Mouse (Mus musculus) lung, embryonic 16.5 days (tissue): ENCODE measurements around the gene Icam2. TPM values are rescaled to one million over a fixed set of nuclear protein-coding genes. Genes with fewer than 3 reads are reported as not detected.

ENCODE experiments used
- ATAC-seq: fragments of 200-750 bp; cut with Nextera tagmentation; 2 replicates; pipeline ENCODE4 v1.8.0; 2017; ENCODE audit warnings: low read depth, mild to moderate bottlenecking, moderate library complexity
- H3K27ac ChIP-seq: fragments of 300-500 bp; sonication (generic); 2 replicates; pipeline ENCODE4 v1.5.1; 2014; ENCODE audit warnings: mild to moderate bottlenecking, control low read depth, low read length
- H3K27me3 ChIP-seq: fragments of 300-500 bp; sonication (generic); 2 replicates; pipeline ENCODE4 v1.6.1; 2014; ENCODE audit warnings: low read depth, low read length, mixed read lengths; ENCODE audit not compliant: control insufficient read depth, insufficient read depth
- H3K36me3 ChIP-seq: fragments of 300-500 bp; sonication (generic); 2 replicates; pipeline ENCODE4 v1.6.1; 2014; ENCODE audit warnings: low read length; ENCODE audit not compliant: control insufficient read depth, insufficient read depth
- H3K4me1 ChIP-seq: fragments of 300-500 bp; sonication (generic); replicated peaks from 2 replicates; pipeline ENCODE4 v1.6.1; 2014; ENCODE audit warnings: low read length, mixed read lengths; ENCODE audit not compliant: control insufficient read depth, insufficient read depth
- H3K4me2 ChIP-seq: fragments of 300-500 bp; sonication (generic); 2 replicates; pipeline ENCODE4 v1.6.1; 2014; ENCODE audit warnings: low read depth, low read length, control low read depth
- H3K4me3 ChIP-seq: fragments of 300-500 bp; sonication (generic); 2 replicates; pipeline ENCODE4 v1.5.1; 2014; ENCODE audit warnings: mild to moderate bottlenecking, low read length, control low read depth
- H3K9ac ChIP-seq: fragments of 300-500 bp; sonication (generic); 2 replicates; pipeline ENCODE4 v1.6.1; 2014; ENCODE audit warnings: low read length, control low read depth
- H3K9me3 ChIP-seq: fragments of 300-500 bp; sonication (generic); 2 replicates; pipeline ENCODE4 v1.6.1; 2016; ENCODE audit warnings: low read length; ENCODE audit not compliant: control insufficient read depth
- WGBS: fragments of 180-500 bp; shearing (Covaris S2); extraction: QIAGEN DNeasy Blood & Tissue Kit; methylation state at CpG from one replicate; pipeline ENCODE4 v1.1.7; 2014; 5-methylcytosine and 5-hydroxymethylcytosine counted together
- polyA plus RNA-seq: library from polyadenylated mRNA; unstranded; fragments of >200 nt; fragmentation: Nextera tagmentation; extraction: Ambion mirVana; gene quantifications from 2 replicates; pipeline ENCODE4 v1.2.1, GENCODE M21; 2015

The Icam2 gene
- polyA plus RNA-seq, 1 experiment from 2014 or later, result 108 TPM

- Histone ChIP-seq H3K36me3 (no peaks in the 10 kb centered on the region), H3K27ac (no peak overlapping the region), H3K9ac (peak overlapping the region; percentile 52; the same call in 1 of the 2 replicates), H3K27me3 (no peaks in the 10 kb centered on the region), H3K9me3 (no peaks in the 10 kb centered on the region), H3K4me2 (peak overlapping the region; percentile 26), H3K4me1 (peaks cover 18% of the 10 kb centered on the region), H3K4me3 (no peak overlapping the region)
- ATAC-seq, result peak; percentile 72
- WGBS, result 6% methylated on average over 11 of the region's 11 CpGs
These were observed 23.2 kb downstream of the Icam2 start for GRCm38 (mm10) chr11:106364712-106365111.

- no peaks in the 10 kb centered on the region for H3K36me3 ChIP-seq
- 31% methylated on average over 5 of the region's 5 CpGs for WGBS
- peaks cover 6% of the 10 kb centered on the region for H3K4me1 ChIP-seq
- H3K4me2 ChIP-seq, result no peak overlapping the region
- no peaks in the 10 kb centered on the region for H3K9me3 ChIP-seq
- H3K4me3 ChIP-seq, result no peak overlapping the region
- H3K27ac ChIP-seq, result no peak overlapping the region
- H3K9ac ChIP-seq, result no peak overlapping the region
- ATAC-seq, result no peak
- H3K27me3 ChIP-seq, result no peaks in the 10 kb centered on the region
These were observed 28.5 kb downstream of the Icam2 start for GRCm38 (mm10) chr11:106359350-106359749.

GRCm38 (mm10) chr11:106355382-106356128, 32.3 kb downstream of the Icam2 start:
- Histone ChIP-seq H3K4me1 (peaks cover 6% of the 10 kb centered on the region), H3K4me2 (no peak overlapping the region), H3K4me3 (no peak overlapping the region), H3K36me3 (no peaks in the 10 kb centered on the region), H3K9ac (0 out of 2 replicates have a peak overlapping the region, but pooled peaks have one; percentile 14), H3K27ac (no peak overlapping the region), H3K9me3 (no peaks in the 10 kb centered on the region), H3K27me3 (no peaks in the 10 kb centered on the region)
- ATAC-seq, result peak; percentile 43; the same call in 1 of the 2 replicates
- 43% methylated on average over 19 of the region's 19 CpGs for WGBS

GRCm38 (mm10) chr11:106354181-106354580, 33.7 kb downstream of the Icam2 start:
- Histone ChIP-seq H3K4me2 (no peak overlapping the region), H3K36me3 (no peaks in the 10 kb centered on the region), H3K27me3 (no peaks in the 10 kb centered on the region), H3K4me1 (peaks cover 6% of the 10 kb centered on the region), H3K9ac (no peak overlapping the region), H3K4me3 (no peak overlapping the region), H3K27ac (no peak overlapping the region), H3K9me3 (no peaks in the 10 kb centered on the region)
- WGBS, result 44% methylated on average over 1 of the region's 1 CpGs
- no peak for ATAC-seq

GRCm38 (mm10) chr11:106353188-106353587, 34.7 kb downstream of the Icam2 start, which contains the start of gene Scn4a:
Gene Scn4a (minus strand): TSS chr11:106353288.
- Histone ChIP-seq H3K36me3 (no peaks in the 10 kb centered on the region), H3K27ac (no peak within 1 kb of the TSS), H3K9me3 (no peaks in the 10 kb centered on the region), H3K27me3 (no peaks in the 10 kb centered on the region), H3K4me1 (peaks cover 6% of the 10 kb centered on the region), H3K9ac (no peak within 1 kb of the TSS), H3K4me3 (no peak within 1 kb of the TSS), H3K4me2 (no peak within 1 kb of the TSS)
- ATAC-seq, result no peak
- 72% methylated on average over 12 of the region's 12 CpGs for WGBS

GRCm38 (mm10) chr11:106351941-106352340, 35.9 kb downstream of the Icam2 start:
- H3K4me1 ChIP-seq, result peaks cover 6% of the 10 kb centered on the region
- H3K27ac ChIP-seq, result no peak overlapping the region
- H3K27me3 ChIP-seq, result no peaks in the 10 kb centered on the region
- H3K4me3 ChIP-seq, result no peak overlapping the region
- H3K9ac ChIP-seq, result no peak overlapping the region
- ATAC-seq, result no peak
- 55% methylated on average over 4 of the region's 4 CpGs for WGBS
- H3K4me2 ChIP-seq, result no peak overlapping the region
- no peaks in the 10 kb centered on the region for H3K9me3 ChIP-seq
- no peaks in the 10 kb centered on the region for H3K36me3 ChIP-seq

GRCm38 (mm10) chr11:106351253-106351652, 36.6 kb downstream of the Icam2 start:
- Histone ChIP-seq H3K4me3 (no peak overlapping the region), H3K27ac (no peak overlapping the region), H3K9ac (no peak overlapping the region), H3K36me3 (no peaks in the 10 kb centered on the region), H3K27me3 (no peaks in the 10 kb centered on the region), H3K4me1 (peaks cover 6% of the 10 kb centered on the region), H3K9me3 (no peaks in the 10 kb centered on the region), H3K4me2 (no peak overlapping the region)
- ATAC-seq, result no peak
- WGBS, result 46% methylated on average over 3 of the region's 3 CpGs

- no peak overlapping the region for H3K4me2 ChIP-seq
- H3K27ac ChIP-seq, result no peak overlapping the region
- ATAC-seq, result no peak
- H3K4me1 ChIP-seq, result peaks cover 5% of the 10 kb centered on the region
- H3K36me3 ChIP-seq, result no peaks in the 10 kb centered on the region
- 47% methylated on average over 5 of the region's 5 CpGs for WGBS
- H3K9ac ChIP-seq, result no peak overlapping the region
- H3K27me3 ChIP-seq, result no peaks in the 10 kb centered on the region
- H3K9me3 ChIP-seq, result no peaks in the 10 kb centered on the region
- no peak overlapping the region for H3K4me3 ChIP-seq
These were observed 37.0 kb downstream of the Icam2 start for GRCm38 (mm10) chr11:106350853-106351252.

GRCm38 (mm10) chr11:106349772-106350171, 38.1 kb downstream of the Icam2 start:
- H3K27ac ChIP-seq, result no peak overlapping the region
- H3K9ac ChIP-seq, result no peak overlapping the region
- H3K4me3 ChIP-seq, result no peak overlapping the region
- no peak overlapping the region for H3K4me2 ChIP-seq
- H3K36me3 ChIP-seq, result no peaks in the 10 kb centered on the region
- H3K9me3 ChIP-seq, result no peaks in the 10 kb centered on the region
- H3K4me1 ChIP-seq, result no peaks in the 10 kb centered on the region; the same call in 1 of the 2 replicates
- no peak for ATAC-seq
- no peaks in the 10 kb centered on the region for H3K27me3 ChIP-seq
- 76% methylated on average over 6 of the region's 6 CpGs for whole genome bisulfite sequencing
